Mouse (Mus musculus) embryo, embryonic 10 days (tissue): ENCODE results near the gene Xkr7.

Experiments used
- DNase-seq: peaks from one replicate; pipeline ENCODE4 v3.0.0-alpha.2; 2015; ENCODE audit warnings: low spot score

The Xkr7 gene

DNA sequence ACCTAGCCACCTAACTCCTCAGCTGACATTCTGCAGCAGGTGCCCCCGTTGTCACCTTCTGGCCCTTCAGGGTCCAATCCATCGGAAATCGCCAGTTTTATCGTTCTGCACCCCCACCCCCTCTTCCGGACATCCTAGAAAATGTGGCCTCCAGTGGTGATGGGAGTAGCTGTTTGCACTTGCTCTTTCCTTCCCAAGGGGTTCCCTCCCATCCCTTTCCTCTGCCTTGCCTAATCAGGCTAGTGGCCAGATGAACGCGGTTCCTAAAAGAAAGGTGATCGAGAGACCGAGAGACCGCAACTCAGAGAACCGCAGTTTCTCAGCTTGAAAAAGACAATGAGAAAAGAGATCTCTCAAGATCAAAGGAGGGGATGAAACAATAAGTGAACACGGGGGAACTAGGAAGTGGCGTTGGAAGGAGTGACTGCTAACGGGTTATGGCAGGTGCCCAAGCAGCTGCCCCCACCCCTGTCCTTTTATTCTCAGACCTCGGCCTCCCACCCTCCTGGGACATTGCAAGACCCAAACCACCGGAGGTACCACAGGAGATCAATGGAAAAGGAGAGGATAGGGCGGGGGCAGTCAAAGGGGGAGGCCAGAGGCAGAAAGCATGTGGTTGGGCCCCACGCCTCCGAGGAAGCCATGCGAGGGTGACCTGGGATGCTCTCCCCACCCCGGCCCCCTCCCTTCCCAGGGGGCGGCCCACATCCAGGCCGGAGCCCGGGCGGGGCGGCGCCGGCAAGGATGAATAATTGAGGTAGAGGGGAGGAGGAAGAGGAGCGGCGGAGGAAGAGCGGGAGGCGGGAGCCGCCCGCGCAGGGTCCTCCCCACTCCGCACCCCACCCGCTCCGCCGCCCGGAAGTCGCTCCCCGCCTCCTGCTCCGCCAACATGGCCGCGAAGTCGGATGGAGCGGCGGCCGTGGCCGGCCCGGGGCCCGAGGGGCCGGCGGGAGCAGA lies at the start of gene Xkr7:
Gene Xkr7, plus strand, starts transcription at position 727 of the 957 bp plus-strand sequence.
- DNase-seq: peak; percentile 6

DNA sequence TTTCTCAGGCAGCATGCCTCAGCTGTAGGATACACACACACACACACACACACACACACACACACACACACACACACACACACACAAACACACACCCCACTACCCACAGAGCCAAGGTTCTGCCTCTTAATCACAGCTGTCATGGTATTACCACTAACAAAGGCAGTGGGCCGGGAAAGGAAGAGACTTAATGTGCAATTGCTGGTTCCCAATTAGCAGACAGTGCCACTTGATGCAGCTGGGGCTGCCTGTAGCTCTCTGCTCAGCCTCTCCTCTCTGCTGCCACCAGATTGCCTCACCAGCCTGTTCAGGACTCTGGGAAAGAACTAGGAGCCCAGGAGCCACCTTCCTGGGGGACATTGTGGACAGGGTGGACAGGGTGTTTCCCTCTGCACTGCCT lies 46.1 kb upstream of the Xkr7 start:
- no peak for DNase-seq

GRCm38 (mm10) chr2:152991529-152991928 lies 40.1 kb upstream of the Xkr7 start:
- DNase-seq: no peak

DNA sequence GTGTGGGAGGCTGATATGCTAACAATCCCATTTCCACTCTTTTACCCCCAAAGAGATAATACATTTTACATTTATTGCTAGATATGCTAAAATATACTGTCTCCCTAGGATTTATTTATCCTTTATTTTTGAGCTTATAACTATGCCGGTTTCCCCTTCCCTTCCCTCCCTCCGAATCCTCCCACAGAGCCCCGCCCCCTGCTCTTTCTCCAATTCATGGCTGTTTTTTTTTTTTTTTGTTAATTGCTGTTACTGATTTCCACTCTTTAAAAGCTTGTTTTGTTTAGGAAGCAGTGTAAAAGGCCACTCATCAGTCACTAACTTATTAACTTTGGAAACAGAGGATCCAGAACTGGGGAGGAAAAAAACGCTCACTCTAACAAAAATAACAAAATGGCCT lies 34.6 kb upstream of the Xkr7 start:
- DNase-seq: no peak

DNA sequence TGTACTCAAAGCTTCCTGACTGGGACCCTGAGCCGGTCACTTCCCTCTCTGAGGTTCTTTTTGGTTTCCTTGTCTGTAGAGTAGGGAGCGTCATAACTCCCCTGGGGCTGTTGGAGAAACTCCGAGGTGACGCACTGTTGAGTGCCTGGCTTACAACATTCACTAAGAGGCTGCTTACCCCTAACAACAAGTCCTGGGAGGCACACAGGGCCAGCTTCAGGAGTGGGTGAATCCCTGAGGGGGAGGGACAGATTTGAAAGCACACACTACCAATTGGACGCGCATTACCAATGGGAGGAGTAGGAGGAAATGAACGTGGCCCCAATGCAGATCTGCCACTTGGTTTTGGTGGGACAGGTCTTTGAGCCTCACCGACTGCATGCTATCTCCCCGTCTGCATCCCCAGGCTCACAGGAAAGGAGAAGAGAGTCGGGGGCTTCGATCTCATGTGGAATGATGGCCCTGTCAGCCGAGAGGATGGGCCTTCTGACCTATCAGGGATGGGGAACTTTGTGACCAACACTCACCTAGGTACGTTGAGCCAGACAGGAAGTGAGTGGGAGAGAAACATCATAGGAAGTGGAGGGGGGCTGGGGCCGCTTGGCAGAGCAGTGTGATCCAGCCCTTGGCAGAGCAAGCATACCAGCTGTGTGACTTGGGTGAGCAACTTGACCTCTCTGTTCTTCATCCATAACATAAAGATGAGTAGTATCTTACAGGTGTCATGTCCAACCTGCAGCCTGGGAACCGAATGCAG lies 29.0 kb upstream of the Xkr7 start:
- DNase-seq: no peak

DNA sequence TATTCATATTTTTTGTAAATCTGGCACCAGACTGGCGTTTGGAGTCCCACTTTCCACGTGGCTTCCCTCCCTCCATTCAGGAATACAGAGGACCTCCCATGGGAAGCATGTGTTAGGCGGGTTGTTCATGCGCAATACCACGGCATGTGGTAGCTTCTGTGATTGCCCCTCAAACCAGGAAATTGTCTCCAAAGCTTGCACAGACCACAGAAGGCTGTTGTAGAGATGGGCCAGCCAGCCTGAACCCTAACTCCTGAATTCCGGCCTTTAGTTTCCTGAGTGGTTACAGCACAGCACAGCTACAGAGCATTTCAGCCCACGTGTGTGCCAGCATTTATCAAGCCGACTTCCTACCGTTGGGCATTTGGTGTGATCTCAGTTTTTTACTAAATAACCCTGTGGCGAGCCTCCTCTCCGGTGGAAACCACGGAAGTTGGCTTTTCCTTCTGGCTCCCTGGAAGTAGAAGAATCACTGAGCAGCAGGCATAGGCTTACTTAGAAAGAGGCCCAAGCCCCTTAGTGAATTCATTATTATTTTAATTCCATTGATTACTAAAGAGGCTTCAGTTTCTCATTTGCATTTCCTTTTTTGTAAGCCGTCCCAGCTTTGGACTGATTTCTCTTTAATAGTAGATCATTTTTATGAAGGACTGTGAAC lies 27.8 kb upstream of the Xkr7 start:
- DNase-seq: no peak

- DNase-seq: no peak
These were observed 25.7 kb upstream of the Xkr7 start for GRCm38 (mm10) chr2:153005981-153006380.

DNA sequence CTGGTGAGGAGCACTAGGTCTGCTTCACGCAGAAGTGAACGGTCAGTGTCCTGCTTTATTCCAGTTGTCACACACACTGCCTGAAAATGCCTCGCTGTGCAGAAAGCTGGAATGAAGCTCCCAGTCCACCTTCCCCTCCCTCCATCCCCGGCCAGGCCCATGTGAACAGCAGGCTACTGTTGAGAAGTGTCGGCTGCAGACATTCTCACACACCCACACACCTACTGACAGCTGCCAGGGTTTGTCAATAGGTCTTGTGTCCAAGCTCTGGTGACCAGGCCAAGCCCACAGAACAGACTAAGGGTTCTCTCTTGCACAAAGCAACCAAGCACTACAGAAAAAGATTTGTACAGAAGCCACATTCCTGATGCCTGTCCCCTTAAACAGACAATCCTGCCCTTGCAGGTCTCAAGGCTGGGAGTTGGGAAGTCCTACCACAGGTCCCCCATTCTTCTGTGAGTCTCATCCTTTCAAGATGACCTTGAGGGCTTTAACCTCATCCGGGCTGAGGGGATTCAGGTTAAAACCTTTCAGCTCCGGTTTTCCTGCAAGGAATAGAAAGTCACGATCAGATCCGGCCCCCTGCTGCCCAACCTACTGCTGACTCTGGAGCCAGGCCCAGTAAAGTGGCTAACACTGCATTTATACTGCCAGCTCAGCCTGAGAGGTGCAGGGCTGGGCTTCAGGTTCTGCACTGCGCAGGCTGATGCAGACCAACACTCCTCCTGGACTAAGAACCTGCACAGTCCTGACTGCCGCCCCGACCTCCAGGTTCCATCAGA lies 22.3 kb upstream of the Xkr7 start:
- no peak for DNase-seq

- no peak for DNase-seq
These were observed 17.7 kb upstream of the Xkr7 start for GRCm38 (mm10) chr2:153013724-153014515.

DNA sequence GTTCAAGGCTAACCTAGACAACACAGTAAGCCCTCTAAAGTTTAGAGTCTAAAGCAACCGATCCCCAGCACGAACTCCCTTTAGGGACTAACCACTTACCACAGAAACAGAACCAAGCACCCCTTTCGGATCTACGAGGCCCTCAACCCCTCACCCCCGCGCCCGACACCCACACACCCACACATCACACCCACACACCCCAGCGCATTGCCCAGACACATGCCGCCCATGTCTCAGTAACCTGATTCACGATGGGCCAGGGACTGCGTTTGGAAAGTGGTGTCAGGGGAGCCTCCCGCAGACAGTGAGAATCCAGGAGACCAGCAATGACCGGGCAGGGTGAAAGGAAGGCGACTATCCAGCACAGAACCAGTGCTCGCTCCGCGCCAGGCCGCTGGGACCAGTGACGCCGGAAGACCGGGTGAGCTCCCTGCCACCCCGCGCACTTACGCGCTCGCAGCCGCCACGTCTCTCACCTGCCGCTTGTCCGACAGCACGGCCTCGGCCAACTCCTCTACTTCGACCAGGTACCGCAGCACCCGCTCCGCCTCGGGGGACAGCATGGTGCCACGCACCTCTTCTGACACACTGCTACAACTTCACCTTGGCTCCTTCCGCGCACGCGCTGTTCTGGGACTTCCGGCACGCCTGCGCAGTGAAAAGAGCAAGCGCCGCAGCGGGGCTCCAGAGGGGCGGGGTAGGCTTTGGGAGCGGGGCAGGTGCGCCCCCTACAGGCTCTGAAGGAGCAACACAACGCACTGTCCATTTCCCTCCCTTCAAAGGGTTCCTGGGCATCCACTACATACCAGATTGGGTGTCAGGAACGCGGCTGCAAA lies 16.7 kb upstream of the Xkr7 start, which contains the start of gene Pdrg1:
Gene Pdrg1, minus strand, starts transcription at position 670 of the 836 bp plus-strand sequence.
- DNase-seq: peak; percentile 95

DNA sequence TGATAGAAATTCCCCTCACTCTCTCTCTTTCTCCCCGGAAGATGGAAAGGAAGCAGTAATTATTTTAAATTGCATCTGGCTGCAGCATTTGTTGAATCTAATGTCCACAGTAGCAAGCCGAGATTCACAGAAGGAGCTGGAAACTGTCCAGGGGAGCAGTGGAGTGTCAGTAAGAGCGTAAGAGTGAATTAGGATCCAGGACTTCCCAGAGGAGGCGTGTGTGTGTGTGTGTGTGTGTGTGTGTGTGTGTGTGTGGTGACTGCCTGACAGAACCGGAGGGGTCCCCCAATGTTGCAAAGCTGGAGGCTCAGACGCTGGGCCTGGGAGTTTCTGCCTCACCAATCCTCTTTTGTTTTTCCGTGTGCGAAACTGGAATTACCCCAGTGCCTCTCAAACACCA lies 15.8 kb upstream of the Xkr7 start:
- DNase-seq: no peak

DNA sequence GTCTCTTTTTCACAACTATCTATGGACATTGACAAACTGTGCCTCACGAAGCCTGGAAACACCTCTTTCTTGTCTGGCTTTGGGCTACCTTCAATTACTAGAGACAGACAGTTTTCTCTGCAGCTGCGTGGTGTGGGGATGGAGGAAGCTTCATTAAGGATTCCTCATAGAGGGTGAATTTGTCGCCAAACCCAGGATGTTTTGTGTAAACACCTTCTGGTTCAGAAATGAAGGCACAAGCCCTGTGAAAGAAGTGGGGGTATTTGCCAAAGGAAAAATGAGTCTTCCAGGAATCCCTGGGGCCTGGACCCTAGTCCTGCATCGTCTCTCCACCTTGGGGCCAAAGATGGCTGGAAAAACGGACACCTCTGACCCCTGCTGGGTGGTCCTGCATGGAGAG lies 14.9 kb upstream of the Xkr7 start:
- DNase-seq: no peak

- DNase-seq: no peak
These were observed 12.3 kb upstream of the Xkr7 start for GRCm38 (mm10) chr2:153019355-153019754.

DNA sequence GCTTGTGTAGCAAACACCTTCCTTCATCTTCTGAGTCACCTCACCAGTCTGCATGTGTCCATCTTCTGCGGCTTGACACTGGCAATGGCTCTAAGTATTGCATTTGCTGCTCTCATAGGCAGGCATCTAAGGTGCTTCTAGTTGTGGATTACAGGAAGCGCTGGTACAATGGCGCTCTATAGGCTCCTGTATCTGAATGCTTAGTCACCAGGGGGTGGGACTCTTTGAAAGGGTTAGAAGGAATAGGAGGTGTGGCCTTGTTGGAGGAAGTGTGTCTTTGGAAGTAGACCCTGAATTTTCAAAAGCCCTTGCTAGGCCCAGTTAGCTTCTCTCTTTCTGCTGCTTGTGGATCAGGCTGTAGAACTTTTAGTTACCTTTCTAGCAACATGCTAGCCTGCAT lies 10.5 kb upstream of the Xkr7 start:
- DNase-seq: no peak

DNA sequence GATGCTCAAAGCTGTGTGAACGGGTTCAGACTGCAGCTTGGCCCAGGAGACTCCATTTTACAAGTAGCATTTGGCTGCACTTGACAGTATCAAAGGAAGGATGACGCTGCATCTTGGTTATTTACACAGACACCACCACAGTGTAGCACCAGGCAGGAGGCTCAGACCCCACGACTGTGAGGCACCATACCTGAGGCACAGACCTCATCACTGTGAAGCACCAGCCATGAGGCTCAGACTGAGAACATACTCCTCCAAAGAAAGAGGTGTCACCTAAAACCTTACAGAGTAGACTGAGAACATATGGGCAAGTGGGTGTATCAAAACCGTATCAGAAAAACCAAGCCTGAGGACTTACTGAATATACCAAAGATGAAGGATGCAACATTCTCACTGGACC lies 8.8 kb upstream of the Xkr7 start:
- DNase-seq: no peak

DNA sequence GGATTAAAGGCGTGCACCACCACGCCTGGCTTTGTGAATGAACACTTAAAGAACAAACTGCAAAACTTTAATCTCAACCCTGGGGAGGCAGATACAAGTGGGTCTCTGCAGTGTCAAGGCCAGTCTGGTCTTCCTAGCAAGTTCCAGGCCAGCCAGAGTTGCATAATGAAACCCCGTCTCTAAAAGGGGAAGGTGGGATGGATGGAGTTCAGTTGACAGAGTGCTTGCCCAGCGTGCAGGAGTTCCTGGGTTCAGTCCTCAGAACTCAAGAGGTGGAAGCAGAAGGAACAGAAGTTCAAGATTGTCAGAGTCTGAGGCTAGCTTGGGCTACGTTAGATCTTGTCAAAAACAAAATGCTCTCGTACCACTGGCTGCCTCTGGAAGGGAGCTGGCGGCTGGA lies 5.6 kb upstream of the Xkr7 start:
- DNase-seq: no peak

- no peak for DNase-seq
These were observed 4.2 kb upstream of the Xkr7 start for GRCm38 (mm10) chr2:153027501-153027900.

DNA sequence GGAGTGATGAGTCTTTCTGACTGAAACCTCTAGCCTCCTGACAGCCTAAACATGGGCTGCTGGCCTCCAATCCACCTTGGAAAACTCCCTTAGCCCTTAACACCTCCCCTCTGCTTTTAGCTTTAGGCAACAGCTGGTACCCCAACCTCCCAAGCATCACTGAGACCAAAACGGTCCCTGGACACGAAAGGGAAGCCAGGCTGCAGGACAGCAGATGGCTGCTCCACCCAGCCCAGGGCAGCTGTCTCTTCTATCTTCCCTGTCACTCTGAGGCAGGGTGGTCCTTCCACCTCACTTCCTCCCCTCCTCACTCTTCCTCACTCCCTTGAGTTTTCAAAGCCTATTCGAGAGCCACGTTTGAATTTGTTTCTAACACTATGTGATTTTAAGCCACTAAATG lies 1.2 kb upstream of the Xkr7 start:
- DNase-seq: no peak

DNA sequence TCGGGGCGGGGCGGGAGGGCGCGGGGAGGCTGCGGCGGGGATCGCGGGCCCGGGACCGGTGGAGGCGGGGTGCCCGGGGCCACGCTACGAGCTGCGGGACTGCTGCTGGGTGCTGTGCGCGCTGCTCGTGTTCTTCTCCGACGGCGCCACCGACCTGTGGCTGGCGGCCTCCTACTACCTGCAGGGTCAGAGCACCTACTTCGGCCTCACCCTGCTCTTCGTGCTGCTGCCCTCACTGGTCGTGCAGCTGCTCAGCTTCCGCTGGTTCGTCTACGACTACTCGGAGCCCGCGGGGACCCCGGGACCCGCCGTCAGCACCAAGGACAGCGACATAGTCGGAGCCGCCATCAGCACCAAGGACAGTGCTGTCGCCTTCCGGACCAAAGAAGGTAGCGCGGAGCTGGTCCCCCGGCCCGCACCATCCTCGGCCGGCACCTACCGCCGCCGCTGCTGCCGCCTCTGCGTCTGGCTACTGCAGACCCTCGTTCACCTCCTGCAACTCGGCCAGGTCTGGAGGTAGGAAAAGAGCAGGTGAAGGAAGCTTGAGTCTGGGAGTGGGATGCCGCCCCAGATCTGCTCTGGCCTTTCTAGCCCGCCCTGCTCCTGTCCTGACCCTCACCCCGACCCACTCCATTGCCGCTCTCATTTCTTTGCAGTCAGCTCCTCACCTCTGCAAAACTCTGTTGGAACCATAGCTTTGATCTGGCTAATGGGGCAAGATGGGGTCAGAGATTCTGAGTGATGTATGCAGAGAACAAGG lies 611 bp downstream of the Xkr7 start:
- peak; percentile 91 for DNase-seq
